Mouse (Mus musculus) hindbrain, postnatal 0 days (tissue): ENCODE data around the gene Pdik1l. TPM values are rescaled to one million over a fixed set of nuclear protein-coding genes. Genes with fewer than 3 reads are reported as not detected.

Source experiments
- ATAC-seq: fragments of 200-750 bp; cut with Nextera tagmentation; 2 replicates; pipeline ENCODE4 v1.8.0; 2017; ENCODE audit warnings: mild to moderate bottlenecking, moderate TSS enrichment, moderate library complexity
- DNase-seq: peaks from one replicate; pipeline ENCODE4 v3.0.0-alpha.2; 2015; ENCODE audit warnings: low spot score
- H3K27ac ChIP-seq: fragments of 300-500 bp; sonication (generic); 2 replicates; pipeline ENCODE4 v1.5.1; 2014; ENCODE audit warnings: mild to moderate bottlenecking
- H3K27me3 ChIP-seq: fragments of 300-500 bp; sonication (generic); 2 replicates; pipeline ENCODE4 v1.6.1; 2014; ENCODE audit warnings: low read length, mixed read lengths; ENCODE audit not compliant: insufficient read depth
- H3K36me3 ChIP-seq: fragments of 300-500 bp; sonication (generic); 2 replicates; pipeline ENCODE4 v1.6.1; 2014; ENCODE audit warnings: low read length, mixed read lengths; ENCODE audit not compliant: insufficient read depth
- H3K4me1 ChIP-seq: fragments of 300-500 bp; sonication (generic); 2 replicates; pipeline ENCODE4 v1.6.1; 2014; ENCODE audit warnings: antibody characterized with exemption, low read length, mixed read lengths; ENCODE audit not compliant: insufficient read depth
- H3K4me2 ChIP-seq: fragments of 300-500 bp; sonication (generic); 2 replicates; pipeline ENCODE4 v1.6.1; 2014; ENCODE audit warnings: low read depth, mild to moderate bottlenecking, low read length, moderate library complexity, mixed read lengths
- H3K4me3 ChIP-seq: fragments of 300-500 bp; sonication (generic); 2 replicates; pipeline ENCODE4 v1.5.1; 2014; ENCODE audit warnings: low read length
- H3K9ac ChIP-seq: fragments of 300-500 bp; sonication (generic); replicated peaks from 2 replicates; pipeline ENCODE4 v1.6.1; 2014; ENCODE audit warnings: mild to moderate bottlenecking, low read length, moderate library complexity, mixed read lengths
- H3K9me3 ChIP-seq: fragments of 300-500 bp; sonication (generic); 2 replicates; pipeline ENCODE4 v1.6.1; 2016; ENCODE audit warnings: low read length, mixed read lengths
- CTCF ChIP-seq: IDR thresholded peaks from 2 replicates; pipeline ENCODE4 v1.5.1; 2016; ENCODE audit warnings: antibody characterized with exemption, control low read depth, low read depth
- WGBS: fragments of 180-500 bp; shearing (Covaris S2); extraction: QIAGEN DNeasy Blood & Tissue Kit; methylation state at CpG from one replicate; pipeline ENCODE4 v1.1.7; 2014; 5-methylcytosine and 5-hydroxymethylcytosine counted together
- polyA plus RNA-seq: library from polyadenylated mRNA; unstranded; fragments of >200 nt; fragmentation: Nextera tagmentation; extraction: Ambion mirVana; gene quantifications from 2 replicates; pipeline ENCODE4 v1.2.1, GENCODE M21; 2015
- total RNA-seq: library from RNA; depleted of rRNA; stranded (reverse); fragments of >200 nt; gene quantifications from 2 replicates; pipeline ENCODE4 v1.2.3, GENCODE M21; 2014

Gene Pdik1l
- total and polyA plus RNA-seq, 2 experiments from 2014 or later: 24.8 to 35.2 TPM

DNA sequence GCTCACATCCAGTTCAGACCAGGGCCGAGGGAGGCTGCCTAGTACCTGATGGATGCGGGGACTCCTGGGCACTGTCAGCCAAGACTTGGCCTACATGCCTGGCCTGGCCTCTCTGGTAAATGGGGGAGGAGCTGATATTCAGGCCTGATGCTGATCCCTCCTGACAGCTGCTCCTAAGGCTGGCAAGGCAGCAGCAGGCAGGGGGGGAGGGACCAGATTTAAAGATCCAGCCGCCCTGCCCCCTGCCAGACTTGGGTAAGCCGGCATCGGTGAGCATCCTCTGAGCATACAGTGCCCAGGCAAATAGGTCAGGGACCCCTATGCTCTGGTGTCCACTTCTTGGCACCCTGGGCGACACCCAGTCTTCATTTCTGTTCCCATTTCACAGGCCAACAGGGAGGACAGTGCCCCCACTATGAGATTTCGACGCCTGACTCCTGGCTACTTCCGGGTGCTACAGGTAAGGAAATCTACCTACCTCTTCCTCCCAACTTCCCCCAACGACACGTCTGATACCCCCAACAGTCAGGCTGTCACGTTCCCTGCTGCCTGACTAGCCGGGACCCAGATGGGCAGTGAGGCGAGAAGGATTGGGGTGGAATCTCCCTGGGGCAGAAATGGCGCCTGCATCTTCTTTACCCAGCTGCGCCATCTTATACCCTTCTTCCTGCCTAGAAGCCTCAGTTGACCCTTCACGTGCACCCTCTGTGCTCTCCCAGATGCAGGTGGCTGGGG lies 44.0 kb downstream of the Pdik1l start, which contains the start of gene E130218I03Rik:
Gene E130218I03Rik (plus strand): TSS at position 147 of the 735 bp plus-strand sequence.
- Histone ChIP-seq H3K9ac (peak within 1 kb of the TSS; percentile 71; the same call in 1 of the 2 replicates), H3K4me2 (peak within 1 kb of the TSS; percentile 88), H3K4me3 (peak within 1 kb of the TSS; percentile 72; the same call in 1 of the 2 replicates), H3K27ac (no peak within 1 kb of the TSS), H3K4me1 (peaks cover 7% of the 10 kb centered on the region), H3K9me3 (no peaks in the 10 kb centered on the region), H3K27me3 (no peaks in the 10 kb centered on the region), H3K36me3 (no peaks in the 10 kb centered on the region)
- DNase-seq (peak; percentile 37), ATAC-seq (no peak)
- no peak for TF ChIP-seq CTCF
- WGBS: 92% methylated on average over 17 of the region's 17 CpGs

DNA sequence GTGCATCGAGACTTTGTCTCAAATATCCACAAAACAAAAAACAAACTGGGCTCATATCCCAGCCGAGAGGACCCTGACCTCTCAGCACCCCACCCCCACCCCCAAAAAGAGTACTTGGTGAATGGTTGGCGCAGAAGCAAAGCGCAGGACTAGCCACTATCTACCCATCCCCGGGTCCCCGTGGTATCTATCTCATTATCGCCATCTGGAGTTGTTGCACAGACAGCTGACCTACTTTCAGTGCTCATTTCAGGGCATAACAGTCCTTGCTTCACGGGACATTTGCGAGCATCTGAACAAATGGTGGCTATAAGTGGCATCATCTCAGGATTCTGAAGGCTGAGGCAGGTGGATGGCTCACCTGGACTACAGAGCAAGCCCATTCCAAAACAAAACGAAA lies 49.0 kb downstream of the Pdik1l start:
- Histone ChIP-seq H3K9me3 (no peaks in the 10 kb centered on the region), H3K27ac (no peak overlapping the region), H3K9ac (no peak overlapping the region), H3K27me3 (no peaks in the 10 kb centered on the region), H3K36me3 (no peaks in the 10 kb centered on the region), H3K4me1 (peaks cover 7% of the 10 kb centered on the region; the same call in 1 of the 2 replicates), H3K4me2 (peak overlapping the region; percentile 45), H3K4me3 (no peak overlapping the region)
- no peak for TF ChIP-seq CTCF
- DNase-seq (no peak), ATAC-seq (0 out of 2 replicates have a peak, but pooled peaks have one; percentile 22)
- WGBS: 12% methylated on average over 10 of the region's 10 CpGs

DNA sequence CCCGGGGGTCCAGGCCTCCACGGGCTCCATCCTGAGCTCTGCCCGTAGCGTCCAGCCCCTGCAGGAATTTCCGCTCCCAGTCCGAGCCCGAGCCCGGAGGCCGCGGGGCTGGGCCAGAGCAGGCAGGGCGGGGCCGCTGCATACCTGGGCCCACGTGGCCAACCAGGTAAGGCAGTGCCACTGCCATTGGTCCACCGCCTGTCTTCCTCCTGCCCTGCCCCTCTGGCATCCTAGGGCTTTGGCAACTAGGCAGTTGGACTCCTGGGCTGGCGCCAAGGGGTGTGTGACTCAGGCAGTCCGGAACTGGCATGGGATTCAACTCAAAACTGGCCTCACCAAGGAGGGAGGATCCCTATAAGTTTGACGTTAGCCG lies 49.4 kb downstream of the Pdik1l start, which contains the start of gene Cnksr1:
Gene Cnksr1 (minus strand): TSS at position 121 of the 373 bp plus-strand sequence.
- peak within 1 kb of the TSS; percentile 14 for H3K4me3 ChIP-seq
- ATAC-seq: peak; percentile 49; the same call in 1 of the 2 replicates

DNA sequence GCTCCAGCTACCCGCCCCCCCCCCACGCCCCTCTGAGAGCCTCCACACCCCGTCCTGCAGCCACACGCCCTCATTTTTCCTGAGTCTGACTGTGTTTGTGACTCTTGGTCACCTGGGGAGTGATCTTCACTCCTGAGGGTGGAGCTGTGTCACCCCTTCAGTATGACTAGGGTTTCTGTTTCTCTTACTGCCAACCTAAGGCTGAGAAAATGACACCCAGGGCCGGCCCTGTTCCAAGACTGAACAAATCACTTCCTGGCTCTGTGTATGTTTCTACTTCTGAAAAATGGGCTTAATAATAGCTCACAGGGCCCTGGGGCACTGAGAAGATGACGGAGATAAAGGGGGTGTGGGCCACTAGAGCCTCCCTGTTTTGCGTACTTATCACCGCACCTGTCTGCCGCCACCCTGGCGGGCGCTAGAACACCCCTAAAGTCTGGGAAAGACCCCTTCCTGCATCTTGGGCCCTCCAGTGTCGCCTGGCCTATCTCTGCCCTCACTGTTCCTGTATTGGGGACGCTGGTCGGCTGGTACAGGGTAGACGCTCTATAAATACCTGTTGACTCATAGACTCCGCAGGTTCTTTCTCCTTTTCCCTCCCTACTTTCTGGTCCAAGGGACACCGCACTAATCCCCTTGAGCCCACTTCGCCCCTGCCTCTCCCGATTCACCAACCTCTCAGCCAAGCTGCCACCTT lies 50.0 kb downstream of the Pdik1l start:
- DNase-seq (no peak), ATAC-seq (0 out of 2 replicates have a peak, but pooled peaks have one; percentile 38)
- Histone ChIP-seq H3K4me2 (peak overlapping the region; percentile 45), H3K36me3 (no peaks in the 10 kb centered on the region), H3K4me1 (peaks cover 7% of the 10 kb centered on the region; the same call in 1 of the 2 replicates), H3K9ac (no peak overlapping the region), H3K27me3 (no peaks in the 10 kb centered on the region), H3K9me3 (no peaks in the 10 kb centered on the region), H3K27ac (no peak overlapping the region), H3K4me3 (peak overlapping the region; percentile 14)
- WGBS: 36% methylated on average over 19 of the region's 19 CpGs
- TF ChIP-seq CTCF: no peak

More for the DNA sequence above, 49.4 kb downstream of the Pdik1l start, which contains the start of gene Cnksr1:
- peak within 1 kb of the TSS; percentile 45 for H3K4me2 ChIP-seq
- no peak within 1 kb of the TSS for H3K9ac ChIP-seq
- TF ChIP-seq CTCF: no peak
- DNase-seq: peak; percentile 65
- 3% methylated on average over 18 of the region's 18 CpGs for WGBS
- H3K4me1 ChIP-seq: peaks cover 7% of the 10 kb centered on the region; the same call in 1 of the 2 replicates
- H3K36me3 ChIP-seq: no peaks in the 10 kb centered on the region
- H3K27me3 ChIP-seq: no peaks in the 10 kb centered on the region
- no peaks in the 10 kb centered on the region for H3K9me3 ChIP-seq
- H3K27ac ChIP-seq: no peak within 1 kb of the TSS

DNA sequence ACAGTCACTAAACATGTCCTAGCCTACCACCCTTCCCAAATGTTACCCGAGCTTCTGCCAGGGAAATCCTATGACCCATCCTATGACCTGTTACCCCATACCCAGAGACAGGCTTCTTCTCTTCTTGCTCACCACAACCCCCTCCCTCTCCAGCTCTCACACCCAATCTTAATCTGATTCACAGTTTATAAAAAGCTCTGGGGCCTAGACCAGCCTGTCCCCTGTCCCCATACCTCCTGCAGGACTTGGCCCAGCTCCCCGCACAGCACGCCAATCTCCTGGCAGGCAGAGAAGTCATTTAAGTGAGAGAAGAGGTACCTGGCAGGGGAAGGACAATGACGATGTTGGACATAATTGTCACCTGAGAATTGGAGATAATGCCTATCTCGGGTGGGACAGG lies 52.8 kb downstream of the Pdik1l start:
- no peak overlapping the region for H3K4me2 ChIP-seq
- DNase-seq (no peak), ATAC-seq (no peak)
- H3K9me3 ChIP-seq: no peaks in the 10 kb centered on the region
- H3K36me3 ChIP-seq: no peaks in the 10 kb centered on the region
- no peak for TF ChIP-seq CTCF
- peaks cover 7% of the 10 kb centered on the region; the same call in 1 of the 2 replicates for H3K4me1 ChIP-seq
- H3K27ac ChIP-seq: no peak overlapping the region
- no peak overlapping the region for H3K4me3 ChIP-seq
- H3K27me3 ChIP-seq: no peaks in the 10 kb centered on the region
- WGBS: 75% methylated on average over 5 of the region's 5 CpGs
- H3K9ac ChIP-seq: no peak overlapping the region

GRCm38 (mm10) chr4:134230431-134230830 lies 57.3 kb downstream of the Pdik1l start:
- Histone ChIP-seq H3K27ac (no peak overlapping the region), H3K4me3 (no peak overlapping the region), H3K27me3 (no peaks in the 10 kb centered on the region), H3K9ac (no peak overlapping the region), H3K4me2 (no peak overlapping the region), H3K36me3 (no peaks in the 10 kb centered on the region), H3K4me1 (no peaks in the 10 kb centered on the region), H3K9me3 (no peaks in the 10 kb centered on the region)
- DNase-seq: no peak
- ATAC-seq: no peak
- WGBS: 41% methylated on average over 8 of the region's 8 CpGs
- no peak for TF ChIP-seq CTCF
